Mouse (Mus musculus) forebrain, postnatal 0 days (tissue): ENCODE measurements at regions not wholly inside any gene's neighbourhood (a gene's known extent, or its start where the extent isn't known, plus 50 kb on each side); places are given as distances from the start of the nearest gene placed in this dataset.

Experiments used
- ATAC-seq: fragments of 200-750 bp; cut with Nextera tagmentation; 2 replicates; pipeline ENCODE4 v1.8.0; 2017; ENCODE audit warnings: mild to moderate bottlenecking, moderate library complexity
- DNase-seq: peaks from one replicate; pipeline ENCODE4 v3.0.0-alpha.2; 2015
- H3K27ac ChIP-seq: fragments of 300-500 bp; sonication (generic); 2 replicates; pipeline ENCODE4 v1.5.1; 2014; ENCODE audit warnings: low read depth, mild to moderate bottlenecking, antibody characterized with exemption, low read length, moderate library complexity, mixed read lengths
- H3K27me3 ChIP-seq: fragments of 300-500 bp; sonication (generic); 2 replicates; pipeline ENCODE4 v1.6.1; 2014; ENCODE audit warnings: mild to moderate bottlenecking, low read length, mixed read lengths; ENCODE audit not compliant: insufficient read depth
- H3K36me3 ChIP-seq: fragments of 300-500 bp; sonication (generic); 2 replicates; pipeline ENCODE4 v1.6.1; 2014; ENCODE audit warnings: mild to moderate bottlenecking, moderate library complexity; ENCODE audit not compliant: insufficient read depth
- H3K4me1 ChIP-seq: fragments of 300-500 bp; sonication (generic); 2 replicates; pipeline ENCODE4 v1.6.1; 2014; ENCODE audit warnings: antibody characterized with exemption; ENCODE audit not compliant: insufficient read depth
- H3K4me2 ChIP-seq: fragments of 300-500 bp; sonication (generic); 2 replicates; pipeline ENCODE4 v1.6.1; 2014; ENCODE audit warnings: low read depth, mild to moderate bottlenecking, moderate library complexity
- H3K4me3 ChIP-seq: fragments of 300-500 bp; sonication (generic); 2 replicates; pipeline ENCODE4 v1.5.1; 2014; ENCODE audit warnings: low read depth, low read length, mixed read lengths
- H3K9ac ChIP-seq: fragments of 300-500 bp; sonication (generic); 2 replicates; pipeline ENCODE4 v1.6.1; 2014; ENCODE audit warnings: mild to moderate bottlenecking
- H3K9me3 ChIP-seq: fragments of 300-500 bp; sonication (generic); 2 replicates; pipeline ENCODE4 v1.6.1; 2016; ENCODE audit warnings: low read length
- CTCF ChIP-seq: sonication (generic); IDR thresholded peaks from 2 replicates; pipeline ENCODE4 v1.5.1; 2016; ENCODE audit warnings: antibody characterized with exemption, control low read depth, low read depth
- WGBS: fragments of 180-500 bp; shearing (Covaris S2); extraction: QIAGEN DNeasy Blood & Tissue Kit; methylation state at CpG from one replicate; pipeline ENCODE4 v1.1.7; 2014; 5-methylcytosine and 5-hydroxymethylcytosine counted together

- Histone ChIP-seq H3K4me3 (no peak overlapping the region), H3K4me1 (no peaks in the 10 kb centered on the region), H3K27me3 (no peaks in the 10 kb centered on the region), H3K36me3 (no peaks in the 10 kb centered on the region), H3K4me2 (no peak overlapping the region), H3K9me3 (no peaks in the 10 kb centered on the region), H3K9ac (no peak overlapping the region), H3K27ac (no peak overlapping the region)
- WGBS, result 74% methylated on average over 4 of the region's 4 CpGs
- ATAC-seq (no peak), DNase-seq (no peak)
- TF ChIP-seq CTCF, result no peak
Measured at GRCm38 (mm10) chr15:19175470-19175869, 356.7 kb downstream of the Cdh10 start.
